Mouse (Mus musculus): Measurements from ENCODE around the gene Tmem230. TPM values are rescaled to one million over a fixed set of nuclear protein-coding genes. Genes with fewer than 3 reads are reported as not detected.

Tmem230 gene
- total RNA-seq, 1 experiment from 2014 or later = 32.8 TPM

DNA sequence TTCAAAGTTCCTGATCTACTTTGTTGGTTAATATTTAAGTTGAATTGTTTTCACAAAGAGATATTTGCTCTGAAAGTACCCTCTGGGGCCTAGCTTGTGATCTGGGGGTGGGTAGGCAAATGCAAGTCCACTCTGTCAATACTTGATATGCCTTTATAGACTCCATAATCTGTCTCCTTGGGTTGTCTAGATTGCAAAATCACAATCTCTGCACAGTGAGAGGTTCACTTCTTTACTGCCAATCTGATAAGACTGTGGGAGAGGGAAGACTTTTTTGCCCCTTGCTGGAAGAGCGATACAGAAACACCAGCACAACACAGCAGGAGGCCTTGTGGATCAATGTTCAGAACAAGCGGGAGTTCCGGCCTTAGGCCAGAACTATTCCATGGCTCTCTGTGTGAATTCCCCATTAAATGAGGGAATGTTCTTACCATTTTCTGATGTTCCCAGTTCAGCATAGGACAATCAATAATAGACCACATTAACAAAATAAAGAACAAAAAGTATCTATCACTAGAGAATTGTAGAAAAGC, 15.1 kb downstream of the Tmem230 start:
- no peak for DNase-seq

DNA sequence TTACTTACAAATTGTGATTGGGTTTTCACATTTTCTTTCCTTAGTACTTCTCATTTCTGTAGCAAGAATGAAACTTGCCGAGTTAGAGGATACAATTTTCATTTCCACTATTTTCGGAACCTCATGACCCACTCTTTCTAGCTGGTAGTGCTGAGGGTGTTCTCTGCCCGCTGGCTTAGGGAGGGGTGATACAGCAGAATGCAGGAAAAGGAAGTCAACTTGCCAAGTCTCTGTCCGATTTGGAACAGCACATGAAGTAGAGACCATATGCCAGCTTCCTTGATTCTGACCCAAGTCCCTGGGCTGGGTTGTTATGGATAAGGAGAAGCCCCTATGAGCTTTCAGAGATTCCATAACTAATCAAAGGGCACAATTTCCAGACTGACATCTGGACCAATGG, 23.2 kb downstream of the Tmem230 start:
- no peak for DNase-seq

DNA sequence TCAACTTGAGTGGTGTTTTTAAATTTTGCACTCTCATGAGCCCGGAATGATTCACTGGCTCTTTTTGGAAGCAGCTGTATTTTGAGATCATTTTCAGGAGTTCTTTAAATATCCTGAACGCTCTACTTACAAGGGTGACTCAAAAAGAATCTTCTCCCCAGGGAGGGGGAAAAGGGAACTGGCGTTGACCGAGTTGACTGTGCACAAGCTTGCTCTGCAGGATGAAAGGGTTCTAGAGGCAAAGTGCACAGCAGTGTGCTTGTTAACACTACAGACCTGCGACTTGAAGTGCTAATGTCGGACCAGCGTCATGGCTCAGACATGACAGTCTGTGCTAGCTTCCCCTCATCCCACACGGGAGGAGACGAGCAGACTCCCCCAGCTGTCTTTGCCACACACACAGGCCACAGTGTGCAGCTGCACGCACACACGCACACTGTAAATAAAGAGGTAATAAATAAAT, 26.0 kb downstream of the Tmem230 start:
- peak; percentile 42 for DNase-seq

DNA sequence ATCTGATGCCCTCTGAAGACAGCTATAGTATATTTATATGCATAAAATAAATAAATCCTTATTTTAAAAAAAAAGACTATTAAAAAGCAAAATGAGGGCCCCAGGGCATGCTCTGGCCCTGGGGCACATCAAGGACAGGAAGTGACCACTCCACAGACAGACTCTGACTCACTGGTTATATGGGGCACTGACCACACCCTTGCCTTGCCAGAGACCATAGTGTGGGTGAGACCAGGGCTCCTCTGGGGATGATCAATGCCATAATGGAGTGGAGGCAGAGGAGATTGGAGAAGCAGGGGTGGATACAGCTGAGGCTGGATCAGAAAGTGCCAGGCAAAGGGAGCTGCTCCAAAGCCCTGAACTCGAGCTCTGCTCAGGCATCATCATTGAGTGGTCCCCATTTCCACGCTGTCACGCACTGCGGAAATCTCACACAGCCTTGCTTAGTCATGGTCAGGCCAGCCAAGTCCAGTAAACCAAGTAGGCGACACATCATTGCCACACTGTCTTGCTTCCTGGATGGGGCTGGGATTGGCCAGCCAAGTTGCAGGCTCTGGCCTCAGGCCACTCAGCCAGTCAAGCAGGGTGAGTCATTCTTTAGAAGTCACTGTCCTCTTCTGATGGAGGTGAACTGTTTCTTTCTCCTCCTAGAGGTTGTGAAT, 35.5 kb downstream of the Tmem230 start:
- DNase-seq = peak; percentile 88

DNA sequence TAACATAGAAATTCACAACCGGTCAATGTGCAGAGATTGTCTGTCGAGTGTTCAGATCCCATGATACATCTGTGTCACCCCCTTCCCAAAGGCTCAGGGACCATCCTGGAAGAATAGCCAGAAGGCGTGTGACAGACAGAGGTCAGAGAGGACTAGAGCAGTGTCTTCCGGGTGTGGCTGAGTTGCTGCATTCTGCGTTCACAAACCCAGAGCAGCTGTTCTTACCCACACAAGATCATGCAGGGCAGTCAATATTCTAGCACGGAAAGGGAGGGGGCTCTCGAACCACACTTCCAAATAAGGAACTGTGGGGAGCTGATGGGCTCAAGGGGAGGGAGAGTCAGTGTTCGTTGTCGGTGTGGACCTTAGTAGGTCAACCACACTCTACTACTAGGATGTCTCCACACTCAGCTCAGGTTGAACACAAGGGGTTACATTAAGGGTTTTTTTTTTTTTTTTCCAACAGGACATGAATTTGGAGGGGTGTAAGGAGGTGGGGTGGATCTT, 36.7 kb downstream of the Tmem230 start:
- DNase-seq = no peak

DNA sequence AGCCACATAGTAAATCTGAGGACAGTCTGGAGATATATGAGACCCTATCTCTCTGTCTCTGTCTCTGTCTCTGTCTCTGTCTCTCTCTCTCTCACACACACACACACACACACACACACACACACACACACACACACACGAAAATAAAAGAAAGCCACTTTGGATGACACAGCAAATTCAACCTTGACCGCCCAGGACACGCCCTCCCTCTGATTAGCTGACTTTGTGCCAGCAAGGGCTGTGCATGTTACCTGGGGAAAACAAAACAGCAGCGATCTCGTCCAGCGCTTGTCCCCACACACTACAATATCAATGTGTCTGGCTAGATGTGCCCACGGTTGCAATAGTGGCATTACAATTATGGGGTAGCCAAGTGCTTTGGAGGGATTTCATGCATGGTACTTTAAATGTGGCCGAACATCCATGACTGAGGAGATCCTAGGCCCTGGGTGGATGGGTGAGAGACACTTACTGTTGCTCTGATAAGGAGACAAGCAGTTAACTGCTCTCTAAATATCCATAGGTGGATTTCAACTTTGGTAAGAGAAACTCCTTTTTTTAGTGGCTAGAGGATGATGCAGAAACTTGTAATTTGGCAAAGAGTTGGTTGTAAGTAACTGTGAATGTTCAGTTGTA, 39.2 kb downstream of the Tmem230 start:
- peak; percentile 69 for DNase-seq

DNA sequence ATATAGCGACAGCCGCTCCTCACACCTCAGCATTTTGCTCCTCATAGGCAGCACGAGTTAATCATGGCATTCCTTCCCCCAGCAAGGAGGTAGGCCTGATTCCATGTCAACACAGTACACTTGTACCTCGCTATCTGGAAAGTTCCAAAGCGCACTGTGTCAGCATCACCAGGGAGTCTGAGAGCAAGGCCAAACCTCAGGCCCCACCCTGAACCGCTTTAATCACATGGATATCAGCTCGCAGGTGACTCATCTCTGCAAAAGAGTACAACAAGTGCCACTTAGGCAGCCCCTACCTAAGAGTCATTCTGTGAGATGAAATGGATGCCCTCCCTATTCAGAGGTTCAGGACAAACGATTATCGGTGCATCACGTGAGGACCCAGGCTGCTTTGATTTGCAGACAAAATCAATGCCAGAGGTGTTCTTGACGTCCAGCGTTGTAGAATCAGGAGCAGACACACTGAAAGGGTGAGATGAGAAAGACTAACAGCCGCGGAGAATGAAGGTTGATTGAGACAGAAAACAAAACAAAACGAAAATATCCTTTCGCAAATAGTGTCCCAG, 41.2 kb downstream of the Tmem230 start:
- DNase-seq = peak; percentile 53

DNA sequence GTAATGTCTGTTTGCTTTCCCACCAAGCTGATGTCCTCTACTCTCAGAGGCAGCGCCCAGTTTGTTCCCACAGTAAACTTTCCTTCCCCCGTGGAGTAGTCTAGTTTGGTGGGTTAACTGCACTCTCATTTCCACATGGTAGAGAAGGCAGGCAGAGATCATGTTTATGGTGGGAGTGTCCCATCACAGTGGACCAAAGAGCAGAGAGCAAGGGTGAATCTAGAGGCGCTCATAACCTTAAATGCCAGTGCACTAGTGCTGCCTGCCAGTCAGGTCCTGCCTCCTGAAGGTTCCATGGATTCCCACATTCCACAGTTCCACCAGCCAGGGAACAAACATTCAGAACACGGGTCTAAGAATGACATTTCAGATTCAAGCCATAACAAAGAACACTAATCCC, 42.1 kb downstream of the Tmem230 start:
- no peak for DNase-seq

DNA sequence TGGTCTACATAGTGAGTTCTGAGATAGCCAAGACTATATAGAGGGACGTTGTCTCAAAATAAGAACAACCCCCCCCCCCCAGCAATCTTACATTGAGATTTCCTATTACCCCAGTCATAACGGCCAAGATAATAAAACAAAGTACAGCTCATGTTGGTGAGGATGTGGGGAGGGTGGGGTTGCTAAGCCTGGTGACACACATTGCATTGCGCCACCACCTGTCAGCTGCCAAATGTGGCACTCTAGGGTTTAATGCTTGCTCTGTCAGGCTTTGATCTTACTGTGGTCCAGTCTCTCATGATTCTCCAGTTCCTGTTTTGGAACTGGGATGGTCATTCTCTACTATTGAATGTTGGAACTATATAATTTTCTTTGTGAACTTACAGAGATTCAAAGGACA, 43.8 kb downstream of the Tmem230 start:
- peak; percentile 60 for DNase-seq

DNA sequence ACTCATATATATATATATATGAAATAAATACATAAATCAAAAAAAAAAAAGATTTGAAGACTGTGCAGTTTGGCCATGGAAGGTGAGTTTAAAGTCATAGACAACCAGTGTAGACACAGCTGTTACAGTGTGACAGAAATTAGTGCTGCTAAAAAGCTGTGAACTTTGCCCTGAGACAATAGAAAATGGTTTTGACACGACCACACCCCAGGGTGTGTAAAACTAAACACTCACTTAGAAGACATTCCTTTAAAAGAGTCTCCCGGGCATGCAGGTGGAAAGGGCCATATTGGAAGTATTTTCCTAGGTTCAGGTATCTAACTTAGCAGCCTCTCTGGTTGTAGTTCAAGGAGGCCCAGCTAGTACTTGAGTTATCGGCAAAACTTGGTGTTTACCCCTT, 44.4 kb downstream of the Tmem230 start:
- DNase-seq = no peak

DNA sequence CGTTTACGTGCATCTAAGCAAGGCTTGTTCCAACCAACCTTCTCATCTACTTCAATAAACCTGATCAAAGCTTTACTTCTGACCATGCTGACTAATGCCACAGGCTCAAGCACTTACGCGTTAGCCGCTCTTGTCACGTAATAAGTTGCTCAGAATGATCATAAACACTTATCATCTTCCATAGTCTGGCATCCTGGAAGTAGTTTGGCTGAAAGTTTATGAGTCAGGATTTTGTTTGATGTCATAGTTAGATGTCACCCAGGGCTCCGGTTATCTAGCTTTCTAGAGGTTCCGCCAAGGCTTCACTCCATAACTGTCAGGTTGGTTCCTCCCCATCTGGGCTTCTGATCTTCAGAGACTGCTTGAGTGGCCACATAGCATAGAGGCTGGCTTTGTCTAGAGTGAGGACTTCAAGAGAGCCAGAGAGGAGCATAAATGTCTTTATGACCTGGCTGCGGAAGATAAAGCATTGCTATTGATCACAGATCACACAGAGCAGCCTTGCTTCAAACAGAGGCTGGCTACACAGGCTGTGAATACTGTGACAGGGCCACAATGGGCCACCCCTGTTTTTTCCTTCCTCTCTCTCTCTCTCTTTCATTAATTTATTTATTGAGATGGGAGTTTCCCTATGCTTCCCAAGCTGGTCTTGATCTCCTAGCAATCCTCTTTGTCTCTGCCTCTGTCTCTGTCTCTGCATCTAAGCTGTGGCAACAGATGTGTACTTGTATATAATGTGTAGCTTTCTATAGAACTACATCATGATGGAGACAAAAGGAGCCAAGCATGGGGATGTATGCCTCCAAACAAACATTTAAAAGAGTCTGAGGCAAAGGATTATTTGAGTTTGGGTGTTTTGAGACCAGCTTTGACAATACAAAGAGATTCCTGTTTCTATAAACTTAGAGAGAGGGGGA, 49.3 kb downstream of the Tmem230 start:
- DNase-seq = peak; percentile 41

DNA sequence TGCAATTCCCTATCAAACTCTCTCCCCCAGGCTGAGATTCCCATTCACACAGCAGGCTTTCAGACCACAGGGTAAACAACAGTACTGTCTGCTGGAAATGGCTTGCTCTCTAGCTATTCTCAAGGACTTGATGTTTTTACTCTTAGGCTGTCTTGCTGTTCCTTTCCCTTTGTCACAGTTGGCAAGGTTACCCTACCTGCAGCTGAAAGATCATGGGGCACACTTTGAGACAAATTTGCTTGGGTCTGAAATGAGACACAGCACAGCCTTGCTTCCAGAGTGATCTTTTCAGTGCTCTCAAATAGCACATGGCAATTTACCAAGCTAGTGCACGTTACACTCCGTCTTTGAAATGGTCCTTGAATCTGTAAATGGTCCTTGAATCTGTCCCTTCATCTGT, 52.0 kb downstream of the Tmem230 start:
- DNase-seq = no peak

DNA sequence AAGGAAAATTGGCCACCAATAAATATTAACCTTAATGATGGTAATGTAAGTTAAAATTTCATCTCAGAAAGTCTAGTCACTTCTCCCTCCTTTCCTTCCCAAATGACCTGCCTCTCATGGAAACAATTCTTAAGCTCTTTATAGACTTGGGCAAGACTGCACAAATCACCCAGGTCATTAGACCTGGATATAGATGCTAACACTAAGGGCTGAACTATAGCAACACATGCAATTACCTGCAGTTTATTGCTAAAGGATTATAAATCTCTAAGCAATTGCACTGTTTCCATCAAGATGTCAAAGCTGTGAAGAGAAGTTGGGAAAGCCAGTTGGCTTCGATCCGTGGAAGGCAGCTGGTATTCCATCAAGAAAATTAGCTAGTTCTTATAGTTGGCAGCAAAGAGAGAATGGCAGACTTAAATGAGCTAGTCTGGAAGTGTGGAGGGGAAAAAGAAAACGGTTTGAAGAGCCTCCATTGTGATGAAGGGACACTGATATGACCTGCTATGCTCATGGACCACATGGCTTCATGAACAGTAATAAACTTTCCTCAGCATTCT, 56.9 kb downstream of the Tmem230 start:
- no peak for DNase-seq

Other genes with a start within 250 kb of the Tmem230 start
- 9.4 and 22.2 TPM in 2 replicates for gene Rassf2, start 217.5 kb downstream of the Tmem230 start, total RNA-seq (2021)
- 82.8 and 109 TPM in 2 replicates for gene Slc23a2, start 102.7 kb downstream of the Tmem230 start, total RNA-seq (2021)
- gene Pcna, start 5.5 kb upstream of the Tmem230 start, total RNA-seq (2021) = 116 and 132 TPM in 2 replicates
- 61.1 and 62.8 TPM in 2 replicates for gene Cds2, start 15.3 kb upstream of the Tmem230 start, total RNA-seq (2021)
- gene Prokr2, start 137.6 kb upstream of the Tmem230 start, total RNA-seq (2021) = not detected in 2 replicates